ENCODE assay signal across 21 mouse cellular contexts in genomic region chr12:73600457-73600856, GRCm38 (mm10). TPM values are rescaled to one million over a fixed set of nuclear protein-coding genes. Genes with fewer than 3 reads are reported as not detected.
"Had no signal": no experiment of that assay in that cellular context is flagged by ENCODE, and none has a peak within 500 bp of the region (broad histone marks: within the 10 kb centered on the region; RNA-seq: fewer than 3 reads in every experiment).

No protein-coding gene starts in this region.

- H3K4me2 ChIP-seq: liver, embryonic 15.5 days; lung, embryonic 15.5 days; midbrain, embryonic 12.5 days; neural tube, embryonic 12.5 days; stomach, embryonic 15.5 days had no signal

- H3K27me3 ChIP-seq: liver, embryonic 15.5 days; lung, embryonic 15.5 days; neural tube, embryonic 12.5 days; stomach, embryonic 15.5 days had no signal

- DNase-seq: liver, postnatal 0 days; lung, adult 2 months; lung, postnatal 14 days; lung, postnatal 36 days; right cerebral cortex, postnatal 14 days; thymus, adult 2 months; thymus, postnatal 25 days; thymus, postnatal 4 days had no signal

- H3K4me3 ChIP-seq: liver, embryonic 15.5 days; lung, embryonic 15.5 days; megakaryocyte, embryonic 14.5 days; midbrain, embryonic 12.5 days; neural tube, embryonic 12.5 days; stomach, embryonic 15.5 days had no signal

- H3K27ac ChIP-seq: liver, embryonic 15.5 days; lung, embryonic 15.5 days; macrophage; midbrain, embryonic 12.5 days; neural tube, embryonic 12.5 days; stomach, embryonic 15.5 days; stomach, postnatal 0 days had no signal

- ATAC-seq: liver, postnatal 0 days; lung, postnatal 0 days; midbrain, embryonic 16.5 days had no signal

- H3K9ac ChIP-seq: liver, embryonic 15.5 days; liver, postnatal 0 days; lung, embryonic 15.5 days; midbrain, embryonic 12.5 days; neural tube, embryonic 12.5 days; stomach, embryonic 15.5 days had no signal

- H3K4me1 ChIP-seq: liver, embryonic 15.5 days; neural tube, embryonic 12.5 days; stomach, embryonic 15.5 days had no signal

- H3K36me3 ChIP-seq: liver, embryonic 15.5 days; lung, embryonic 15.5 days; midbrain, embryonic 12.5 days; neural tube, embryonic 12.5 days; stomach, embryonic 15.5 days had no signal

- H3K9me3 ChIP-seq: liver, embryonic 15.5 days; lung, embryonic 15.5 days; megakaryocyte, embryonic 14.5 days; midbrain, embryonic 12.5 days; neural tube, embryonic 12.5 days; stomach, embryonic 15.5 days had no signal

RNA-seq across cellular contexts. Expression of gene Tmem30b, which starts 54.3 kb away (rescaled TPM):
- total RNA-seq: megakaryocyte progenitor cell, adult 5-6 weeks; monocyte, adult 5-6 weeks; neutrophil, adult 5-6 weeks had no signal
- polyA plus RNA-seq: macrophage had no signal
